11 mouse cellular contexts compared by ENCODE assay signal in genomic region chr2:74727640-74728302, GRCm38 (mm10). TPM values are rescaled to one million over a fixed set of nuclear protein-coding genes. Genes with fewer than 3 reads are reported as not detected.
A peak's percentile ranks its signal among the peaks of the same experiment; 100 is the strongest.
DNase-seq lines count a peak whose midpoint lies in the region; ATAC-seq lines count a peak whose summit lies in the region.
"Had no signal": no experiment of that assay in that cellular context is flagged by ENCODE, and none has a peak within 500 bp of the region (broad histone marks: within the 10 kb centered on the region; RNA-seq: fewer than 3 reads in every experiment).

No protein-coding gene starts in this region.

- intact Hi-C loops in left cerebral cortex, postnatal 36 days (cut with DNase I) = no loop called here

- no peaks in the 10 kb centered on the region for H3K36me3 ChIP-seq in heart, embryonic 16.5 days (ENCODE audit: control insufficient read depth, insufficient read depth)
- no peaks in the 10 kb centered on the region for H3K36me3 ChIP-seq in embryonic facial prominence, embryonic 12.5 days
- H3K36me3 ChIP-seq in limb, embryonic 12.5 days = no peaks in the 10 kb centered on the region

- H3K4me3 ChIP-seq in heart, embryonic 16.5 days (ENCODE audit: low read length) = peak overlapping the region; percentile 36
- peak overlapping the region; percentile 20 for H3K4me3 ChIP-seq in embryonic facial prominence, embryonic 12.5 days
- H3K4me3 ChIP-seq in limb, embryonic 12.5 days (replicated peaks) = peak overlapping the region; percentile 42

- no peak overlapping the region for H3K9ac ChIP-seq in heart, embryonic 16.5 days (ENCODE audit: low read length)
- H3K9ac ChIP-seq in embryonic facial prominence, embryonic 12.5 days = no peak overlapping the region; the same call in 1 of the 2 replicates
- peak overlapping the region; percentile 50; the same call in 1 of the 2 replicates for H3K9ac ChIP-seq in limb, embryonic 12.5 days (replicated peaks)

- no peak for ATAC-seq in heart, embryonic 16.5 days (replicated peaks; ENCODE audit: extremely low read depth, insufficient read depth, low FRiP score)
- no peak for ATAC-seq in embryonic facial prominence, embryonic 12.5 days (ENCODE audit: insufficient number of reproducible peaks, insufficient read depth, low FRiP score, low TSS enrichment)
- 0 out of 2 replicates have a peak, but pooled peaks have one; percentile 37 for ATAC-seq in limb, embryonic 12.5 days (ENCODE audit: insufficient number of reproducible peaks, insufficient read depth, low FRiP score, low TSS enrichment, low read depth)

- WGBS in heart, embryonic 16.5 days = 3% methylated on average over 25 of the region's 25 CpGs
- WGBS in embryonic facial prominence, embryonic 12.5 days = 1% methylated on average over 25 of the region's 25 CpGs
- 8% methylated on average over 25 of the region's 25 CpGs for WGBS in limb, embryonic 12.5 days

- peak overlapping the region; percentile 51 for H3K4me2 ChIP-seq in heart, embryonic 16.5 days (ENCODE audit: low read depth, low read length)
- H3K4me2 ChIP-seq in embryonic facial prominence, embryonic 12.5 days (replicated peaks) = peak overlapping the region; percentile 40
- peak overlapping the region; percentile 86 for H3K4me2 ChIP-seq in limb, embryonic 12.5 days

- no peaks in the 10 kb centered on the region for H3K9me3 ChIP-seq in heart, embryonic 16.5 days (replicated peaks; ENCODE audit: control insufficient read depth, low read length)
- H3K9me3 ChIP-seq in embryonic facial prominence, embryonic 12.5 days = no peaks in the 10 kb centered on the region
- no peaks in the 10 kb centered on the region for H3K9me3 ChIP-seq in limb, embryonic 12.5 days

- no peak for DNase-seq in heart, adult 18-20 months
- peak; percentile 62 for DNase-seq in 3134 (ENCODE audit: extremely low read depth, insufficient read length, low spot score)
- DNase-seq in retina, embryonic 14.5 days (ENCODE audit: low spot score) = no peak
- DNase-seq in left cerebral cortex, adult 11 months (ENCODE audit: low spot score) = no peak
- DNase-seq in left cerebral cortex, postnatal 36 days (ENCODE audit: low spot score in 2 of 2) = no peak
- DNase-seq: lung, postnatal 14 days had no signal

- no peak overlapping the region for H3K27ac ChIP-seq in heart, embryonic 16.5 days (ENCODE audit: low read length)
- H3K27ac ChIP-seq in embryonic facial prominence, embryonic 12.5 days = no peak overlapping the region
- H3K27ac ChIP-seq in limb, embryonic 12.5 days = no peak overlapping the region

- 0 out of 2 replicates have a peak, but pooled peaks cover 3% of the 10 kb centered on the region for H3K4me1 ChIP-seq in heart, embryonic 16.5 days (ENCODE audit: control insufficient read depth, insufficient read depth, low read length)
- H3K4me1 ChIP-seq in embryonic facial prominence, embryonic 12.5 days = no peaks in the 10 kb centered on the region
- H3K4me1 ChIP-seq in limb, embryonic 12.5 days (replicated peaks) = peaks cover 35% of the 10 kb centered on the region

- H3K27me3 ChIP-seq in heart, embryonic 16.5 days (ENCODE audit: control insufficient read depth, insufficient read depth, low read length) = peaks cover 93% of the 10 kb centered on the region
- peaks cover 95% of the 10 kb centered on the region for H3K27me3 ChIP-seq in embryonic facial prominence, embryonic 12.5 days
- H3K27me3 ChIP-seq in limb, embryonic 12.5 days = peaks cover 96% of the 10 kb centered on the region

RNA-seq across cellular contexts. Expression of gene Gm28230, which starts 1.2 kb away (rescaled TPM):
- not detected in 2 replicates for polyA plus RNA-seq in heart, embryonic 16.5 days (2015; fragmentation: Nextera tagmentation; extraction: Ambion mirVana)
- not detected for total RNA-seq in heart, adult 18-20 months (2021)
- 0.13 TPM in 1 of 2 replicates, not detected in the other for polyA plus RNA-seq in embryonic facial prominence, embryonic 12.5 days (2016; fragmentation: Nextera tagmentation; extraction: Ambion mirVana)
- polyA plus RNA-seq in limb, embryonic 12.5 days (2016; fragmentation: Nextera tagmentation; extraction: Ambion mirVana) = 0.38 and 0.51 TPM in 2 replicates
- total RNA-seq in left cerebral cortex, postnatal 36 days (2021) = not detected
- total RNA-seq: MEL had no signal
- polyA plus RNA-seq: thymus, postnatal 0 days had no signal

RNA-seq across cellular contexts. Expression of gene Hoxd4, which starts 16.0 kb away (rescaled TPM):
- 0.18 TPM in 1 of 2 replicates, not detected in the other for polyA plus RNA-seq in heart, embryonic 16.5 days (2015; fragmentation: Nextera tagmentation; extraction: Ambion mirVana)
- under 1 TPM; 0.25 to 0.26 TPM for total RNA-seq in heart, adult 18-20 months (2021)
- polyA plus RNA-seq in embryonic facial prominence, embryonic 12.5 days (2016; fragmentation: Nextera tagmentation; extraction: Ambion mirVana) = 0.14 and 0.25 TPM in 2 replicates
- 0.55 and 0.78 TPM in 2 replicates for polyA plus RNA-seq in limb, embryonic 12.5 days (2016; fragmentation: Nextera tagmentation; extraction: Ambion mirVana)
- not detected for total RNA-seq in left cerebral cortex, postnatal 36 days (2021)
- total RNA-seq: MEL had no signal
- polyA plus RNA-seq: thymus, postnatal 0 days had no signal

RNA-seq across cellular contexts. Expression of gene Hoxd3, which starts 16.0 kb away (rescaled TPM):
- polyA plus RNA-seq in heart, embryonic 16.5 days (2015; fragmentation: Nextera tagmentation; extraction: Ambion mirVana) = 0.44 and 0.66 TPM in 2 replicates
- not detected for total RNA-seq in heart, adult 18-20 months (2021)
- 1.5 and 2.4 TPM in 2 replicates for polyA plus RNA-seq in embryonic facial prominence, embryonic 12.5 days (2016; fragmentation: Nextera tagmentation; extraction: Ambion mirVana)
- polyA plus RNA-seq in limb, embryonic 12.5 days (2016; fragmentation: Nextera tagmentation; extraction: Ambion mirVana) = 1.4 and 1.5 TPM in 2 replicates
- not detected for total RNA-seq in left cerebral cortex, postnatal 36 days (2021)
- total RNA-seq: MEL had no signal

RNA-seq across cellular contexts. Expression of gene Hoxd8, which starts 23.4 kb away (rescaled TPM):
- 0.26 and 0.42 TPM in 2 replicates for polyA plus RNA-seq in heart, embryonic 16.5 days (2015; fragmentation: Nextera tagmentation; extraction: Ambion mirVana)
- total RNA-seq in heart, adult 18-20 months (2021) = 1 to 10 TPM in 1 of 2 experiments, under 1 TPM in 1; 0.65 to 2.3 TPM
- 1.6 and 2.6 TPM in 2 replicates for polyA plus RNA-seq in embryonic facial prominence, embryonic 12.5 days (2016; fragmentation: Nextera tagmentation; extraction: Ambion mirVana)
- 7.5 and 7.8 TPM in 2 replicates for polyA plus RNA-seq in limb, embryonic 12.5 days (2016; fragmentation: Nextera tagmentation; extraction: Ambion mirVana)
- not detected for total RNA-seq in left cerebral cortex, postnatal 36 days (2021)

RNA-seq across cellular contexts. Expression of gene Hoxd9, which starts 30.2 kb away (rescaled TPM):
- 0.11 and 0.21 TPM in 2 replicates for polyA plus RNA-seq in heart, embryonic 16.5 days (2015; fragmentation: Nextera tagmentation; extraction: Ambion mirVana)
- total RNA-seq in heart, adult 18-20 months (2021) = under 1 TPM; 0.15 to 0.44 TPM
- polyA plus RNA-seq in embryonic facial prominence, embryonic 12.5 days (2016; fragmentation: Nextera tagmentation; extraction: Ambion mirVana) = 0.37 and 0.72 TPM in 2 replicates
- polyA plus RNA-seq in limb, embryonic 12.5 days (2016; fragmentation: Nextera tagmentation; extraction: Ambion mirVana) = 17.8 and 19.2 TPM in 2 replicates
- not detected for total RNA-seq in left cerebral cortex, postnatal 36 days (2021)
- total RNA-seq: MEL had no signal
